Mouse (Mus musculus) CH12.LX (cell line): ENCODE results near the gene Rsph6a.

Source experiments
- BHLHE40 ChIP-seq: IDR thresholded peaks from 2 replicates; pipeline ENCODE4 v1.6.1; 2011; ENCODE audit warnings: mild to moderate bottlenecking, low read depth, low read length, improper control_type of control experiment
- CTCF ChIP-seq, 2 experiments: IDR thresholded peaks in 1 of 2; conservative IDR thresholded peaks in 1 of 2; 2 replicates each; pipeline ENCODE4 v1.5.1; 2011 to 2012; ENCODE audit warnings: low read depth in 2 of 2, low read length in 2 of 2, improper control_type of control experiment in 1 of 2, inconsistent platforms in 1 of 2, mild to moderate bottlenecking in 1 of 2, moderate library complexity in 1 of 2
- E2F4 ChIP-seq: IDR thresholded peaks from 2 replicates; pipeline ENCODE4 v1.6.1; 2011; ENCODE audit warnings: low read depth, low read length, improper control_type of control experiment; ENCODE audit not compliant: insufficient replicate concordance
- EP300 ChIP-seq: IDR thresholded peaks from 2 replicates; pipeline ENCODE4 v1.6.1; 2011; ENCODE audit warnings: low read length, improper control_type of control experiment
- HCFC1 ChIP-seq: IDR thresholded peaks from 2 replicates; pipeline ENCODE4 v1.6.1; 2012; ENCODE audit warnings: low read depth, mild to moderate bottlenecking, inconsistent platforms, low read length, improper control_type of control experiment
- NELFE ChIP-seq: IDR thresholded peaks from 2 replicates; pipeline ENCODE4 v1.6.1; 2011; ENCODE audit warnings: low read depth, low read length, improper control_type of control experiment
- NRF1 ChIP-seq: IDR thresholded peaks from 2 replicates; pipeline ENCODE4 v1.6.1; 2014; ENCODE audit warnings: low read depth, mild to moderate bottlenecking, inconsistent platforms, low read length, improper control_type of control experiment, moderate library complexity
- POLR2A ChIP-seq: IDR thresholded peaks from 2 replicates; pipeline ENCODE4 v1.6.1; 2011; ENCODE audit warnings: low read depth, mild to moderate bottlenecking, improper control_type of control experiment, low read length
- RAD21 ChIP-seq: IDR thresholded peaks from 2 replicates; pipeline ENCODE4 v1.6.1; 2011; ENCODE audit warnings: low read depth, mild to moderate bottlenecking, low read length, improper control_type of control experiment, moderate library complexity
- USF1 ChIP-seq: IDR thresholded peaks from 2 replicates; pipeline ENCODE4 v1.6.1; 2014; ENCODE audit warnings: low read depth, mild to moderate bottlenecking, inconsistent platforms, low read length, improper control_type of control experiment
- ZC3H11A ChIP-seq: IDR thresholded peaks from 2 replicates; pipeline ENCODE4 v1.6.1; 2012; ENCODE audit warnings: low read depth, mild to moderate bottlenecking, inconsistent platforms, low read length, improper control_type of control experiment

- TF ChIP-seq POLR2A (no peak), CTCF (conservative IDR thresholded peaks at IDR 0.05 in 1 of 2, IDR thresholded peaks at IDR 0.05 in 1 of 2; ENCODE audit: low read depth in 2 of 2, low read length in 2 of 2) (no peak), NELFE (no peak), BHLHE40 (no peak), EP300 (no peak), RAD21 (no peak), HCFC1 (no peak), USF1 (no peak), E2F4 (no peak), NRF1 (no peak), ZC3H11A (no peak)
Measured at GRCm38 (mm10) chr7:19053136-19053532, 1.4 kb upstream of the Rsph6a start.
